Mouse (Mus musculus): Measurements from ENCODE around the gene Nckap1l.

- TF ChIP-seq ZNF384 (IDR thresholded peaks at IDR 0.05; ENCODE audit: low read depth, low read length): no peak
- TF ChIP-seq CHD2 (IDR thresholded peaks at IDR 0.05; ENCODE audit: low read depth, low read length): no peak
These were observed 69.0 kb downstream of the Nckap1l start for GRCm38 (mm10) chr15:103522458-103523099.
